Mouse (Mus musculus): ENCODE results near the gene 2210011C24Rik. TPM values are rescaled to one million over a fixed set of nuclear protein-coding genes. Genes with fewer than 3 reads are reported as not detected.

The 2210011C24Rik gene
- polyA plus RNA-seq, 2 experiments from 2014 or later: 0.83 to 1.1 TPM

Other genes with a start within 250 kb of the 2210011C24Rik start
- gene Adgrl1, start 112.1 kb downstream of the 2210011C24Rik start, polyA plus RNA-seq (2017; shearing (Covaris generic)): 10 to 100 TPM in 1 of 2 experiments, 1 to 10 TPM in 1; 9.3 to 11.0 TPM
- under 1 TPM; 0.24 to 0.66 TPM for gene Gm10644, start 57.0 kb downstream of the 2210011C24Rik start, polyA plus RNA-seq (2017; shearing (Covaris generic))
- 10 to 100 TPM; 69.0 to 76.6 TPM for gene Asf1b, start 56.7 kb downstream of the 2210011C24Rik start, polyA plus RNA-seq (2017; shearing (Covaris generic))
- gene Prkaca, start 39.2 kb downstream of the 2210011C24Rik start, polyA plus RNA-seq (2017; shearing (Covaris generic)): 10 to 100 TPM; 18.9 to 22.0 TPM
- gene Samd1, start 14.5 kb downstream of the 2210011C24Rik start, polyA plus RNA-seq (2017; shearing (Covaris generic)): 1 to 10 TPM; 5.5 to 5.9 TPM
- under 1 TPM in 1 of 2 experiments, not detected in 1; 0.95 TPM for gene 1700067K01Rik, start 10.7 kb downstream of the 2210011C24Rik start, polyA plus RNA-seq (2017; shearing (Covaris generic))
- gene Palm3, start 9.3 kb upstream of the 2210011C24Rik start, polyA plus RNA-seq (2017; shearing (Covaris generic)): 1 to 10 TPM; 1.1 to 2.4 TPM
- 100 to 1,000 TPM; 185 to 292 TPM for gene Il27ra, start 30.4 kb upstream of the 2210011C24Rik start, polyA plus RNA-seq (2017; shearing (Covaris generic))
- 10 to 100 TPM; 44.3 to 60.9 TPM for gene Rln3, start 32.8 kb upstream of the 2210011C24Rik start, polyA plus RNA-seq (2017; shearing (Covaris generic))
- gene Gm10643, start 53.0 kb upstream of the 2210011C24Rik start, polyA plus RNA-seq (2017; shearing (Covaris generic)): 1 to 10 TPM in 1 of 2 experiments, under 1 TPM in 1; 0.98 to 1.2 TPM
- gene Rfx1, start 54.7 kb upstream of the 2210011C24Rik start, polyA plus RNA-seq (2017; shearing (Covaris generic)): 10 to 100 TPM; 11.9 to 12.6 TPM
- gene Dcaf15, start 92.6 kb upstream of the 2210011C24Rik start, polyA plus RNA-seq (2017; shearing (Covaris generic)): 10 to 100 TPM; 13.9 to 15.9 TPM
- gene Podnl1, start 113.8 kb upstream of the 2210011C24Rik start, polyA plus RNA-seq (2017; shearing (Covaris generic)): 1 to 10 TPM; 8.2 to 9.0 TPM
- gene Cc2d1a, start 135.8 kb upstream of the 2210011C24Rik start, polyA plus RNA-seq (2017; shearing (Covaris generic)): 10 to 100 TPM; 14.9 to 16.0 TPM
- gene 4930432K21Rik, start 135.9 kb upstream of the 2210011C24Rik start, polyA plus RNA-seq (2017; shearing (Covaris generic)): 1 to 10 TPM in 1 of 2 experiments, under 1 TPM in 1; 0.40 to 1.2 TPM
- gene Nanos3, start 173.0 kb upstream of the 2210011C24Rik start, polyA plus RNA-seq (2017; shearing (Covaris generic)): 1 to 10 TPM in 1 of 2 experiments, not detected in 1; 1.1 TPM
- 1 to 10 TPM; 3.1 to 5.5 TPM for gene Zswim4, start 224.9 kb upstream of the 2210011C24Rik start, polyA plus RNA-seq (2017; shearing (Covaris generic))
- 100 to 1,000 TPM; 382 to 385 TPM for gene D8Ertd738e, start 237.5 kb upstream of the 2210011C24Rik start, polyA plus RNA-seq (2017; shearing (Covaris generic))
- 10 to 100 TPM; 38.1 to 39.4 TPM for gene Mri1, start 245.2 kb upstream of the 2210011C24Rik start, polyA plus RNA-seq (2017; shearing (Covaris generic))